Mouse (Mus musculus) myocyte (in vitro differentiated cells): ENCODE data around the gene Camkk2.

ENCODE experiments used
- MAX ChIP-seq: IDR thresholded peaks from one replicate; pipeline ENCODE4 v1.6.1; 2011; ENCODE audit warnings: low read depth, mild to moderate bottlenecking, control low read depth
- MYOG ChIP-seq, 3 experiments: IDR thresholded peaks; one replicate each; pipeline ENCODE4 v1.6.1; 2011; ENCODE audit warnings: control low read depth in 2 of 3, low read depth in 2 of 3, mild to moderate bottlenecking in 2 of 3; ENCODE audit not compliant: insufficient read length in 2 of 3, control insufficient read depth in 1 of 3, insufficient read depth in 1 of 3
- POLR2A ChIP-seq: IDR thresholded peaks from one replicate; pipeline ENCODE4 v1.6.1; 2011; ENCODE audit warnings: low read depth, mild to moderate bottlenecking, control low read depth, moderate library complexity; ENCODE audit not compliant: insufficient read length
- TCF12 ChIP-seq: IDR thresholded peaks from one replicate; pipeline ENCODE4 v1.6.1; 2011; ENCODE audit warnings: mild to moderate bottlenecking, control low read depth; ENCODE audit not compliant: poor library complexity, insufficient read depth, severe bottlenecking
- USF1 ChIP-seq: IDR thresholded peaks from one replicate; pipeline ENCODE4 v1.6.1; 2011; ENCODE audit warnings: low read depth, mild to moderate bottlenecking, control low read depth, moderate library complexity

DNA sequence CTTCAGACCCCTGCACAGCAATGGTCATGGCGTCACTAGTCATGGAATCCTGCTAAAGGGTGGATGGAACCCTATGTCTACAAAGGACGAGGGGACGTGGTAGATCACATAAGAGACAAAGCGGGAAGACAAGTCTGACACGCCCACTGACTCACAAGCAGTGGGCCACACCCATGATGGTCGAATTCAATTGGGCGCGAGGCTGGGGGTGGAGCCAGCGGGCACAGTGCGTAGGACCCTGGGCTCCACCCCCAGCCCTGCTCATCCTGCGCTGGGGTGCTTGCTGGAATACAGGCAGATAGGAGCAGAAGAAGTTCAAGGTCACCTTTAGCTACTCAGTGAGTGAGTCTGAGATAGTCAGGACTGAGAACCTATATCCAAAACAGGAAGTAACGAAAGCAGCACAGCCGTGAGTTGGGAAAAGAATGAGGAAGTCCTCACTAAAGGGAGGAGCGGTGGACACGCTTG lies 10.1 kb downstream of the Camkk2 start:
- no peak for TF ChIP-seq POLR2A
- TF ChIP-seq USF1: no peak
- TF ChIP-seq MYOG (IDR thresholded peaks at IDR 0.05; ENCODE audit: control insufficient read depth in 1 of 3, insufficient read depth in 1 of 3, insufficient read length in 2 of 3, low read depth in 2 of 3): no peak
- no peak for TF ChIP-seq TCF12
- no peak for TF ChIP-seq MAX
